Mouse (Mus musculus) effector memory CD4-positive, alpha-beta T cell, adult 5 months (primary cell): ENCODE data around the gene Gm2035. TPM values are rescaled to one million over a fixed set of nuclear protein-coding genes. Genes with fewer than 3 reads are reported as not detected.

ENCODE experiments used
- polyA plus RNA-seq: library from polyadenylated mRNA; unstranded; fragments of 100-300 nt; shearing (Covaris generic); gene quantifications from one replicate; pipeline ENCODE4 v1.2.1, GENCODE M21; 2017

Gm2035 gene
- polyA plus RNA-seq: not detected

DNA sequence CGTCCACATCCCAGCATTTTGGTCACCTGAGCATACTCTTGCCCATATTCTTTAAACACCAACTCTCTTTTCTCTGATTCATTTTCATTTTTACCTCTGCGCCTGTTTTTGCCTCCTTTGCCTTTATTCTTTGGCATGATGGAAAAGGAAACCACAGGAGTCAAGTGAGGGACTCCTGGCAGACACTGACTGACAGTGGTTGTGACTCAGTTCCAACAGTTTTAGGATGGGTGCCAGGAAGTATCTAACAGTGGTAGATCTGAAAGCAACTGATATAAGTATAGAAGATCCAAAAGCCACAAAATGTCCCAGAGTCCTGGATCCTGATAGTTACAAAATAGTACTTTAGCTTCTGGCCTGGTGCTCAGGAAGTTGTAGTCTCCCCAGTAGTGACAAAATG, at the start of gene Gm2035:
TSS of gene Gm2035 (minus strand) at position 137 of the 400 bp plus-strand sequence.

DNA sequence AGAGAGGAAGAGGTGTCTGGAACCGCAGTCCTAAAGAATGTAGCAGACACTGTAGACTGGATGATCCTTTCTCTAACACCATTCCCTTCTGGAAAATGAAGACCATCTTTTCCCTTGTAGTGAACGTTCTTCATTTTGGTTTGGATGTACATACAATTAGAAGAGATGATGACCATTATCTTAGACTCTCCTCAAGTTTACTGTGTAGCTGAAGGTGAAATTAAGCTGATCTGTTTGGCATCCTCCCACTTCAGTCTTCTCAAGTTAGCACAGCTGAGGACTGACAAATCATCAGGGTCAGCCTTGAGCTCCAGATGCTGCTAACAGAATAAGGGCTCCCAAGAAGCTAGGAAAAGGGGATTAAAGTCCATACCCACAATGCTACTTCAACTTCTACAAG, 34.1 kb upstream of the Gm2035 start, which contains the start of gene Gm2042:
TSS of gene Gm2042 (plus strand) at position 301 of the 400 bp plus-strand sequence.

DNA sequence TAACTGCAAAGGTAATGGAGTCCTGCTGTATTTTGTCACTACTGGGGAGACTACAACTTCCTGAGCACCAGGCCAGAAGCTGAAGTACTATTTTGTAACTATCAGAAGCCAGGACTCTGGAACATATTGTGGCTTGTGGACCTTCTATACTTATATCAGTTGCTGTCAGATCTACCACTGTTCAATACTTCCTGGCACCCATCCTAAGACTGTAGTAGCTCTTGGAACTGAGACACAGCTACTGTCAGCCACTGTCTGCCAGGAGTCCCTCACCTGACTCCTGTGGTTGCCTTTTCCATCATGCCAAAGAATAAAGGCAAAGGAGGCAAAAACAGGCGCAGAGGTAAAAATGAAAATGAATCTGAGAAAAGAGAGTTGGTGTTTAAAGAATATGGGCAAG, 24.6 kb downstream of the Gm2035 start, which contains the start of gene Gm2022:
TSS of gene Gm2022 (plus strand) at position 301 of the 400 bp plus-strand sequence.

DNA sequence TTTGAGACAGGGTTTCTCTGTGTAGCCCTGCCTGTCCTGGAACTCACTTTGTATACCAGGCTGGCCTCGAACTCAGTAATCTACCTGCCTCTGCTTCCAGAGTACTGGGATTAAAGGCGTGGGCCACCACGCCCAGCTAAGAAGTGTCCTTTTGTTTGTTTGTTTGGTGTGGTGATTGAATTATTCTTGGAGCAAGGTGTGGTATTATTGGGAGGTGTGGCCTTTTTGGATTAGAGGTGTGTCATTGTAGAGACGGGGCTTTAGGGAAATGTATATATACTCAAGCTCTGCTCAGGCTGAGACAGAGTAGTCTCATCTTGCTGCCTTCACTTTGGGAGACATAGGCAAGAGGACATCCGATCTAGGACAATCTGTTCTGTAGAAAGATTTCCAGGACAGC, 45.9 kb downstream of the Gm2035 start, which contains the start of gene Gm2016:
TSS of gene Gm2016 (plus strand) at position 301 of the 400 bp plus-strand sequence.

Other genes starting within 250 kb of the Gm2035 start
- not detected for gene Gm21319, start 144.1 kb downstream of the Gm2035 start, polyA plus RNA-seq
- gene Gm21936, start 124.3 kb downstream of the Gm2035 start, polyA plus RNA-seq: not detected
- gene BB287469, start 103.3 kb downstream of the Gm2035 start, polyA plus RNA-seq: not detected
- not detected for gene Gm2001, start 77.5 kb downstream of the Gm2035 start, polyA plus RNA-seq
- gene Gm2016, start 45.8 kb downstream of the Gm2035 start, polyA plus RNA-seq: not detected
- not detected for gene Gm2022, start 24.5 kb downstream of the Gm2035 start, polyA plus RNA-seq
- gene Gm2042, start 34.2 kb upstream of the Gm2035 start, polyA plus RNA-seq: 0.69 TPM
- gene Gm2075, start 92.0 kb upstream of the Gm2035 start, polyA plus RNA-seq: not detected
- gene Gm6803, start 98.9 kb upstream of the Gm2035 start, polyA plus RNA-seq: not detected
- gene Gm2056, start 107.1 kb upstream of the Gm2035 start, polyA plus RNA-seq: not detected
- not detected for gene Gm16368, start 163.8 kb upstream of the Gm2035 start, polyA plus RNA-seq